18 mouse cellular contexts compared by ENCODE assay signal in the genomic region with DNA sequence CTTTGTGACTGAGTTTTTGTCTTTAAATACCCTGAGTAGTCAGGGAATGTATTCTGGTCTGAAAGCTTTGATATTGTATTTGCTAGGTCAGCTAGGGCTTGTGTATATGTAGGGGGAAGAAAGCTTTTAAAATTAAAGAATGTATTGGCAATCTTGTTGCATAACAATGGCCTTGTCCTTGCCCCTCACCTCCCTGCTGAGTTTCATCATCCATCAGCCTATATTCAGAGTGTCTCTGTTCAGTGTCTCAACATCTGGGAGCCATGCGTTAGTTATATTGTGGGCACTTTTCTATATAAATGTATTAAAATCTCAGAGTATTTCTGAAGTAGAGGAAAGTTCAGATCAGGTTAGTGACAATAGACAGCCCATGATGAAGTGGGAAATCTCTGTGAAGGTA.
"Had no signal": no experiment of that assay in that cellular context is flagged by ENCODE, and none has a peak within 500 bp of the region (broad histone marks: within the 10 kb centered on the region; RNA-seq: fewer than 3 reads in every experiment).

No protein-coding gene starts in this region.

- H3K4me2 ChIP-seq: liver, embryonic 12.5 days; lung, embryonic 14.5 days; midbrain, embryonic 12.5 days; neural tube, embryonic 12.5 days; stomach, embryonic 15.5 days had no signal

- H3K27ac ChIP-seq: liver, embryonic 12.5 days; liver, embryonic 14.5 days; midbrain, embryonic 10.5 days; midbrain, embryonic 12.5 days; neural tube, embryonic 12.5 days; stomach, embryonic 15.5 days had no signal

- H3K4me3 ChIP-seq: liver, embryonic 12.5 days; midbrain, embryonic 10.5 days; midbrain, embryonic 12.5 days; neural tube, embryonic 12.5 days; stomach, embryonic 15.5 days had no signal

- H3K36me3 ChIP-seq: liver, embryonic 12.5 days; midbrain, embryonic 10.5 days; midbrain, embryonic 12.5 days; neural tube, embryonic 12.5 days; stomach, embryonic 15.5 days had no signal

- H3K27me3 ChIP-seq: liver, embryonic 12.5 days; midbrain, embryonic 12.5 days; neural tube, embryonic 12.5 days; stomach, embryonic 15.5 days had no signal

- H3K9me3 ChIP-seq: liver, embryonic 12.5 days; midbrain, embryonic 10.5 days; midbrain, embryonic 12.5 days; neural tube, embryonic 12.5 days; stomach, embryonic 15.5 days had no signal

- H3K9ac ChIP-seq: liver, embryonic 12.5 days; liver, embryonic 14.5 days; lung, embryonic 14.5 days; midbrain, embryonic 12.5 days; neural tube, embryonic 12.5 days; stomach, embryonic 15.5 days had no signal

- DNase-seq: lung, adult 18-20 months; lung, embryonic 14.5 days; lung, postnatal 10 days; lung, postnatal 4 days; midbrain, embryonic 14.5 days; right cerebral cortex, adult 18-20 months; right cerebral cortex, postnatal 25 days; right cerebral cortex, postnatal 4 days; spleen, adult 18-20 months; thymus, adult 18-20 months; thymus, postnatal 4 days had no signal

- ATAC-seq: liver, embryonic 12.5 days; midbrain, embryonic 16.5 days had no signal

- H3K4me1 ChIP-seq: liver, embryonic 12.5 days; midbrain, embryonic 10.5 days; midbrain, embryonic 12.5 days; neural tube, embryonic 12.5 days; stomach, embryonic 15.5 days had no signal
